Mouse (Mus musculus) G1E (cell line): Measurements from ENCODE around the gene Hmgb2. TPM values are rescaled to one million over a fixed set of nuclear protein-coding genes. Genes with fewer than 3 reads are reported as not detected.

Experiments
- ATAC-seq: 2 replicates; pipeline ENCODE4 v1.8.0; 2016; ENCODE audit warnings: mild to moderate bottlenecking; ENCODE audit not compliant: insufficient number of reproducible peaks, poor library complexity, low FRiP score, severe bottlenecking; ENCODE audit errors: extremely low read depth
- DNase-seq: peaks from one replicate; pipeline ENCODE4 v3.0.0; 2012; ENCODE audit warnings: low spot score
- H3K27me3 ChIP-seq: 2 replicates; pipeline ENCODE4 v1.6.1; 2012; ENCODE audit warnings: mild to moderate bottlenecking, low read length, inconsistent platforms; ENCODE audit not compliant: insufficient read depth
- H3K36me3 ChIP-seq: replicated peaks from 2 replicates; pipeline ENCODE3; 2012; ENCODE audit warnings: mild to moderate bottlenecking, inconsistent platforms
- H3K4me1 ChIP-seq: 2 replicates; pipeline ENCODE4 v1.6.1; 2012; ENCODE audit warnings: low read depth, low read length, inconsistent platforms, mixed read lengths; ENCODE audit not compliant: insufficient read depth
- H3K4me3 ChIP-seq: 2 replicates; pipeline ENCODE4 v1.5.1; 2012; ENCODE audit warnings: low read depth, mild to moderate bottlenecking, inconsistent platforms, low read length, moderate library complexity, mixed read lengths
- H3K9me3 ChIP-seq: replicated peaks from 2 replicates; pipeline ENCODE4 v1.6.1; 2012; ENCODE audit warnings: inconsistent platforms
- CTCF ChIP-seq: IDR thresholded peaks from 2 replicates; pipeline ENCODE4 v1.5.1; 2012; ENCODE audit warnings: low read depth, low read length, inconsistent platforms, mixed read lengths
- GATA1 ChIP-seq: IDR thresholded peaks from 2 replicates; pipeline ENCODE4 v1.6.1; 2012; ENCODE audit warnings: borderline replicate concordance, low read length, inconsistent platforms, mixed read lengths
- GATA2 ChIP-seq: IDR thresholded peaks from 2 replicates; pipeline ENCODE4 v1.6.1; 2012; ENCODE audit warnings: low read depth, low read length, inconsistent platforms, borderline replicate concordance
- POLR2AphosphoS5 ChIP-seq: IDR thresholded peaks from 2 replicates; pipeline ENCODE4 v1.6.1; 2012; ENCODE audit warnings: low read depth, low read length, inconsistent platforms; ENCODE audit not compliant: insufficient replicate concordance
- TAL1 ChIP-seq: conservative IDR thresholded peaks from 2 replicates; pipeline ENCODE4 v1.6.1; 2012; ENCODE audit warnings: low read depth, low read length, inconsistent platforms, mixed read lengths
- polyA plus RNA-seq: library from polyadenylated mRNA; stranded (reverse); fragments of >175 nt; gene quantifications from 2 replicates; pipeline ENCODE4 v1.2.3, GENCODE M21; 2012
- total RNA-seq, 2 experiments: library from RNA; stranded (forward) in 1 of 2; stranded (reverse) in 1 of 2; fragments of 200-1000 nt in 1 of 2; fragments of >200 nt in 1 of 2; fragmentation: Nextera tagmentation in 1 of 2; gene quantifications; 2 replicates each; pipeline ENCODE4 v1.2.3; 2014 to 2017

Hmgb2 gene
- total and polyA plus RNA-seq, 3 experiments, result 132 to 610 (median 208) TPM

DNA sequence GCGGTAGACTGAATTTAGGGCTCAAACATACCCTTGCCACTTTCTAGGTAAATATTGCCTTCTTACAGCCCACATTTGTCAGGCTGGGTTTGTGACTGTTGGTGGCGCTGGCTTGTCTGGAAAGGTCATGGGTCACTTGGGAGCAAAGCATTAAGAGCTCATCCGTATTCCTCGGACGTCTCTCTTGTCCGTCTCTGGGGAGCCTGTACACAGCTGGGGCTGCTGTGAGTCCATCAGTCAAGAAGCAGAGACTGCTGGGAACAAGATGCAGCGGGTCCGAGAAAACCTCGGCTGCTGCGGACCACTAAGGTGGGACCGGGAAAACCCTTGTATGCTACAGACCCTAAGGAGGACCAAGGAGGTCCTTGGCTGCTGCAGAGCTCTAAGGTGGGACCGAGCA is 35.9 kb downstream of the Hmgb2 start:
- H3K9me3 ChIP-seq, result no peaks in the 10 kb centered on the region
- no peak for DNase-seq
- no peak overlapping the region for H3K4me3 ChIP-seq
- H3K27me3 ChIP-seq, result no peaks in the 10 kb centered on the region
- peaks cover 37% of the 10 kb centered on the region for H3K36me3 ChIP-seq
- TF ChIP-seq CTCF, result no peak
- no peak for TF ChIP-seq POLR2AphosphoS5
- H3K4me1 ChIP-seq, result no peaks in the 10 kb centered on the region
- ATAC-seq, result no peak

DNA sequence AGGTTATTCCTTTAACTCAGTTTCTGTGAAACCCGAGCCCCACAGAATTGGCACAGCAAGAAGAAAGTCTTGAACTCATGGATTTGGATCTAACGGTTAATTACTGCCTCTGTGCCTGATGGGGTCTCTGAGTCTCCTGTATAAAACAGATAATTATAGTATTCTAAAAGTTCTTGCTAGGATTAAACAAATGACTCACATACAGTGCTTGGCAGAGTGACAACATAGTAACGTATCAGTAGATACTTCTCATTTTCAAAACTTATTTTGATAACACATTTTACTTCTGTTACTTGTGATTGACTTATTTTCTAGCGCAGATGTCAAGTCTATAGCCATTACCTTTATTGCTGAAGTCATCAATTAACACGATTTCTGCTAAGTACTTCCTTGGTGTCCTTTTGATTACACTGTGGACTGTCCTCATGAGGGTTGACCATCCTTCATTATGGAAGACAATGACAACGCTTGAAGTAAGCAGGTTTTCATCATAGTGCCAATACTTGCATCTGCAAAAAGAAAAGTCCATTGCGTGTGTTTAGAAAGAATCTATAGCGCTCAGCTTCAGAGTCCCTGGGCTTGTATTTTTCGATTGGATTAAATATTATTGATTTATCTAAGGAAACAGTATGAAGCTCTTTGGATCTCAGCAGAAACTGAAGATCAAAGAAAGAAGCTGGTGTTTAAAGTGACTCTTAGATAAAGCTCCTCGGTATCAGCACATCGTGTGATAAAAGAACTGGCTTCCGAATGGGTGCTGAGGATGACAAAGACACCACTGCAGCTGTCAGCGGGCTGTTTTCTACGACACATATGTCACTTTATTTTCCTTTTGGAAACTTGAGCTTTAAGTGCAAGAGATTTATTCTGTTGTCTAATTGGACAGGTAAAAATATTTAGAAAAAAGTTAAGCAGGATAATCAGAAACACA is 40.7 kb downstream of the Hmgb2 start:
- Histone ChIP-seq H3K36me3 (peaks cover 28% of the 10 kb centered on the region), H3K27me3 (no peaks in the 10 kb centered on the region), H3K4me3 (no peak overlapping the region), H3K4me1 (no peaks in the 10 kb centered on the region), H3K9me3 (no peaks in the 10 kb centered on the region)
- ATAC-seq (no peak), DNase-seq (no peak)
- no peak for TF ChIP-seq POLR2AphosphoS5
- no peak for TF ChIP-seq GATA1
- no peak for TF ChIP-seq TAL1
- no peak for TF ChIP-seq GATA2
- no peak for TF ChIP-seq CTCF

DNA sequence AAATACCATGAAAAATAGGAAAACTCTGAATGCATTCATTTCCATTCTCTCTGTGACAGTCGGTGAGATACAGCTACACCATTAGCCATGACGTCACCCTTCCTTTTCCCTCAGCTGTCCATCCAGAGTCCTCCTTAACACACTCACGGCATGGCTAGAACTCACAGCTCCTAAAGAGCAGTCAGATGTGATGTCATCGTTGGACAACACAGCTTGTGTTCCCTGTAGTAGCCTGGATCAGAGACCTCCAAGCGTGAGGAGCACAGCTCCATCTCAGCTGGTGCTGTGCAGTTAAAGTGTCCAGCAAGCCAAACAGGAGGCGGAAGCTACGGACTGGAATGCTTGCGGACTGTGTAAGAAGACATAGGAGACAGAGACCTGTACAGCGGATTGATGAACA is 49.2 kb downstream of the Hmgb2 start:
- Histone ChIP-seq H3K27me3 (no peaks in the 10 kb centered on the region), H3K4me1 (no peaks in the 10 kb centered on the region), H3K36me3 (peaks cover 16% of the 10 kb centered on the region), H3K4me3 (no peak overlapping the region), H3K9me3 (no peaks in the 10 kb centered on the region)
- DNase-seq (no peak), ATAC-seq (no peak)
- no peak for TF ChIP-seq CTCF
- TF ChIP-seq POLR2AphosphoS5, result no peak
- no peak for TF ChIP-seq GATA1
- no peak for TF ChIP-seq GATA2
- no peak for TF ChIP-seq TAL1

DNA sequence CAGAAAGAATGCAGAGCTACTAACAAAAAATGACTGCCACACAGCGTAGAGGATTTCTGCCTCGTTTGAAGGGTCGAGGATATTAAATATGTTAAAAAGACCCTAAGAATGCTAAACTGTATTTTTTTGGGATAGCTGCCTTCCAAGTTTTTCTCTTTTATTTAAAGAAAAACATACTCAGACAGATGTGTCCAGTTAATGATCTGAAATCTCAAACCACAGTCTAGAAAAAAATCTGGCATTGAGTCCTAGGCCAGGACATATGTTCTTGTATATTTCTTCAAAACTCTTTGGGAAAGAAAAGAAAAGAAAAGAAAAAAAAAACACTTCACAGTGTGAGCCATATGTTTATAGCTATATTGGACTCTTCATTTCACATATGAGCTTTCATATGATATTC is 51.0 kb downstream of the Hmgb2 start:
- no peaks in the 10 kb centered on the region for H3K4me1 ChIP-seq
- H3K4me3 ChIP-seq, result no peak overlapping the region
- no peaks in the 10 kb centered on the region for H3K9me3 ChIP-seq
- TF ChIP-seq TAL1 (no peak), POLR2AphosphoS5 (no peak), CTCF (no peak), GATA2 (no peak), GATA1 (no peak)
- H3K27me3 ChIP-seq, result no peaks in the 10 kb centered on the region
- no peak for DNase-seq
- no peak for ATAC-seq
- peaks cover 14% of the 10 kb centered on the region for H3K36me3 ChIP-seq

DNA sequence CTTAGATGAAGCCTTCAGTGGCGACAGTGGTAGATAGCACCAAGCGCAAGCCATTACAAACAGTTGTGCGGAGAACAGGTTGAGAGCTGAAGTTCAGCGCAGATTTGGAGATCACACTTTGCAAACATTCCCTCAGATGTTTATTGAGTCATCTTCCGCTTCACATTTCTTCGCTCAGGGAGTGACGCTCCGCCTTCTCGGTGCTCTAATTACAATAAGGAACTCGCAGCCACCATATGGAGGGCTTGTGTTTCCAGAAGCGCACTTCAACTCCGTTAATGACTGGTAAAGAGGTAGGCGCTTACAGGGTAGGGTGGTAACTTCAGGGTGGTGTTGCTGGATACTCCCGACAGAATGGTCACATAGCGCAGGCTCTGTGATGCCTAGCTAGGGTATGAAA is 52.0 kb downstream of the Hmgb2 start:
- Histone ChIP-seq H3K9me3 (no peaks in the 10 kb centered on the region), H3K36me3 (peaks cover 22% of the 10 kb centered on the region), H3K4me3 (no peak overlapping the region), H3K4me1 (no peaks in the 10 kb centered on the region), H3K27me3 (no peaks in the 10 kb centered on the region)
- TF ChIP-seq TAL1 (no peak), POLR2AphosphoS5 (no peak), CTCF (no peak), GATA2 (no peak), GATA1 (no peak)
- no peak for DNase-seq
- ATAC-seq, result no peak

DNA sequence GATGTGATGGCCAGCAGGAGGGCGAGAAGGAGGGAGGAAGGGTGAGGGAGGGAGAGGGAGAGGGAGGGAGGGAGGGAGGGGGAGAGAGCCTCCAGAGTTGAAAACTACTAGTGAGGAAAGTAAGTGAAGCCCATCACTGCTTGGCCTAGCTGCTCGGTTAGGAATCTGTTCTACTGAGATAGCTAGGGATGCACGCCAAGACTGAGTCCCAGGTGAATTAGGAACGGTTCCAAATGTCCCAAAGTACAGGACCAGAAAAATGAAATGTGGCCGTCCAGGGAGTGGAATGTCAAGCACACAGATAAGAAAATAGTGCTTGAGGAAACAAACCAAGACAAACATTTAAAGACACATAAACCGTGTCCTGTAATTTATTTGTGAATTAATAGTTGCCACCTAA is 53.3 kb downstream of the Hmgb2 start:
- Histone ChIP-seq H3K4me1 (no peaks in the 10 kb centered on the region), H3K4me3 (no peak overlapping the region), H3K27me3 (no peaks in the 10 kb centered on the region), H3K9me3 (no peaks in the 10 kb centered on the region), H3K36me3 (peaks cover 31% of the 10 kb centered on the region)
- no peak for DNase-seq
- no peak for ATAC-seq
- TF ChIP-seq TAL1, result no peak
- no peak for TF ChIP-seq POLR2AphosphoS5
- no peak for TF ChIP-seq GATA1
- no peak for TF ChIP-seq CTCF
- TF ChIP-seq GATA2, result no peak

Other genes starting within 250 kb of the Hmgb2 start
- gene Hand2, start 190.9 kb upstream of the Hmgb2 start, total RNA-seq (2014; fragmentation: Nextera tagmentation), result not detected in 2 replicates
- gene Hand2, start 190.9 kb upstream of the Hmgb2 start, total RNA-seq (2017), result not detected in 2 replicates
- gene Hand2, start 190.9 kb upstream of the Hmgb2 start, polyA plus RNA-seq, result not detected in 2 replicates
- gene Scrg1, start 56.0 kb upstream of the Hmgb2 start, total RNA-seq (2014; fragmentation: Nextera tagmentation), result not detected in 2 replicates
- gene Scrg1, start 56.0 kb upstream of the Hmgb2 start, total RNA-seq (2017), result not detected in 2 replicates
- gene Scrg1, start 56.0 kb upstream of the Hmgb2 start, polyA plus RNA-seq, result not detected in 2 replicates
- gene Sap30, start 24.0 kb upstream of the Hmgb2 start, total RNA-seq (2014; fragmentation: Nextera tagmentation), result 17.3 and 17.4 TPM in 2 replicates
- gene Sap30, start 24.0 kb upstream of the Hmgb2 start, total RNA-seq (2017), result 55.5 and 79.5 TPM in 2 replicates
- gene Sap30, start 24.0 kb upstream of the Hmgb2 start, polyA plus RNA-seq, result 24.5 and 30.5 TPM in 2 replicates
- gene Galnt7, start 141.1 kb downstream of the Hmgb2 start, total RNA-seq (2014; fragmentation: Nextera tagmentation), result 31.2 and 35.0 TPM in 2 replicates
- gene Galnt7, start 141.1 kb downstream of the Hmgb2 start, total RNA-seq (2017), result 14.5 and 19.0 TPM in 2 replicates
- 2.7 TPM in 2 replicates for gene Galnt7, start 141.1 kb downstream of the Hmgb2 start, polyA plus RNA-seq